Mouse (Mus musculus): ENCODE data around the gene Lix1l. TPM values are rescaled to one million over a fixed set of nuclear protein-coding genes. Genes with fewer than 3 reads are reported as not detected.

The Lix1l gene
- polyA plus RNA-seq, 1 experiment from 2014 or later = 6.4 TPM

DNA sequence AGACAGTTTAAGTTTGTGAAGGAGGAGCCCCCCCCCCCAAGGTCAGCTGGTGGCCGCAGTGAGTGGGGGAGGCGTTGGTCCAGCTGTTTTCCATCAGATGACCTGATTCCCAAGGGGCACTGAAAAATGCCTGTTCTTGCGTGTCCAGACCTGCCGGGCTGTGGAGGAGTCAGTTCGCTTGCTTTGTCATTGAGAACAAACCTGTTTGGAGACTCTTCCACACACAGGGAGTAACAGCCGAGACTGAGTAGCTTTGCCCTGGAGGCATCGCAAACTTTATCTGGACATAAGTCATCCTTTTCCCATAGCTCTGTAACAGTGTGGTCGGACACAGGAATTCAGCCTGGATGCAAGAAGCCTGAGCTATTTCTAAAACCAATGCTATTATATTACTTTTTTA, 73.5 kb downstream of the Lix1l start:
- no peak for ATAC-seq (ENCODE audit: insufficient read depth, low FRiP score, low read depth)
- Histone ChIP-seq H3K4me2 (no peak overlapping the region), H3K4me1 (peaks cover 4% of the 10 kb centered on the region; the same call in 1 of the 2 replicates), H3K9me3 (no peaks in the 10 kb centered on the region), H3K4me3 (replicated peaks) (no peak overlapping the region), H3K27me3 (replicated peaks) (no peaks in the 10 kb centered on the region), H3K27ac (peak overlapping the region; percentile 6; the same call in 1 of the 2 replicates), H3K9ac (no peak overlapping the region), H3K36me3 (no peaks in the 10 kb centered on the region)
- WGBS = 30% methylated on average over 8 of the region's 8 CpGs

DNA sequence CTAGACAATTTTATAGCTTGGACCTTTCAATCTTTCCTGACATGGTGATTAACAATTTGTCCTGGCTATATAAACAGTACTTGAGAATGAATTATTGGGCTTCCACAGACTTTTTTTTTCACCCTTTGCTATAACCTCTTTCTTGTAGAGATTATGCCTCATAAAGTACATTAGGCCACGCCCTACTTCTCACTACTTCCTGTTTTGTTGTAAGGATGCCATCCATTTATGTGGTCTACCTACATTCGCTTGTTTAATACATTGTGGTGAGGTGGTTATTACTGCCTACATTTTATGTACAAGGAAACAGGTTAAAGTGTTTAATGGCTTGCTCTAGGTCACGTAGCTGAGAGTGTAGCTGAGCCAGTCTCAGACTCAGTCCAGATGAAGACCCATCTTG, 74.2 kb downstream of the Lix1l start:
- H3K4me1 ChIP-seq = peaks cover 3% of the 10 kb centered on the region; the same call in 1 of the 2 replicates
- no peaks in the 10 kb centered on the region for H3K9me3 ChIP-seq
- no peak for ATAC-seq (ENCODE audit: insufficient read depth, low FRiP score, low read depth)
- H3K36me3 ChIP-seq = no peaks in the 10 kb centered on the region
- H3K9ac ChIP-seq = no peak overlapping the region
- no peak overlapping the region for H3K4me2 ChIP-seq
- no peak overlapping the region for H3K4me3 ChIP-seq (replicated peaks)
- WGBS = 74% methylated on average over 3 of the region's 3 CpGs
- H3K27ac ChIP-seq = peak overlapping the region; percentile 65
- no peaks in the 10 kb centered on the region for H3K27me3 ChIP-seq (replicated peaks)

DNA sequence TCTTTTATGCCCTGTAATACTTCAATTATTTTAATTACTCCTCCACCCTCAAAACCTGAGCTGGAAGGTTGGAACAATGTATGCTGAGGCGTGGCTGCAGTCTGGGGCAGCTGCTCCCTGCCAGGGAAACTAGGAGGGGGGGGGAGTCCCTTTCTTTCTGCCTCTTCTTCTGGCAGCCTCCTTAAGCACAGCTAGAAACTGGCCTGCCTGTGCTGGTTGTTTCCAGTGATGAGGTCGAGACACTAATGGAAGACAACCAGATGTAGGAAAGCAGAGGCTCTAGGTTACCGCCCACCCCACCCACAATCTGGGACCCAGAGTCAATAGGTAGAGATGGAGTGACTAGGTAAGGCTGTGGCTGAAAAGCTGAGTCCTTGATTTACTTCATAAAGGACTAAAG, 74.7 kb downstream of the Lix1l start:
- Histone ChIP-seq H3K9me3 (no peaks in the 10 kb centered on the region), H3K27me3 (replicated peaks) (no peaks in the 10 kb centered on the region), H3K27ac (peak overlapping the region; percentile 65), H3K9ac (no peak overlapping the region), H3K4me1 (no peaks in the 10 kb centered on the region), H3K4me2 (no peak overlapping the region), H3K36me3 (no peaks in the 10 kb centered on the region), H3K4me3 (replicated peaks) (no peak overlapping the region)
- peak; percentile 12; the same call in 1 of the 2 replicates for ATAC-seq (ENCODE audit: insufficient read depth, low FRiP score, low read depth)
- 53% methylated on average over 3 of the region's 3 CpGs for WGBS

Other genes starting within 250 kb of the Lix1l start
- gene BC107364, start 148.8 kb upstream of the Lix1l start, polyA plus RNA-seq (2015; fragmentation: Nextera tagmentation; extraction: Ambion mirVana) = 0.28 and 0.37 TPM in 2 replicates
- 0.72 and 0.78 TPM in 2 replicates for gene Hfe2, start 76.0 kb upstream of the Lix1l start, polyA plus RNA-seq (2015; fragmentation: Nextera tagmentation; extraction: Ambion mirVana)
- gene Txnip, start 43.2 kb upstream of the Lix1l start, polyA plus RNA-seq (2015; fragmentation: Nextera tagmentation; extraction: Ambion mirVana) = 140 and 159 TPM in 2 replicates
- gene Gm16253, start 24.2 kb upstream of the Lix1l start, polyA plus RNA-seq (2015; fragmentation: Nextera tagmentation; extraction: Ambion mirVana) = 1.6 and 1.8 TPM in 2 replicates
- gene Polr3gl, start 7.0 kb upstream of the Lix1l start, polyA plus RNA-seq (2015; fragmentation: Nextera tagmentation; extraction: Ambion mirVana) = 35.3 and 37.3 TPM in 2 replicates
- 2.2 and 2.5 TPM in 2 replicates for gene Ankrd34a, start 4.5 kb upstream of the Lix1l start, polyA plus RNA-seq (2015; fragmentation: Nextera tagmentation; extraction: Ambion mirVana)
- 113 and 128 TPM in 2 replicates for gene Rbm8a, start 28.8 kb downstream of the Lix1l start, polyA plus RNA-seq (2015; fragmentation: Nextera tagmentation; extraction: Ambion mirVana)
- gene Pex11b, start 34.2 kb downstream of the Lix1l start, polyA plus RNA-seq (2015; fragmentation: Nextera tagmentation; extraction: Ambion mirVana) = 41.9 and 43.4 TPM in 2 replicates
- 0.06 TPM in 1 of 2 replicates, not detected in the other for gene Gm42957, start 34.3 kb downstream of the Lix1l start, polyA plus RNA-seq (2015; fragmentation: Nextera tagmentation; extraction: Ambion mirVana)
- 0.80 and 0.83 TPM in 2 replicates for gene Itga10, start 44.4 kb downstream of the Lix1l start, polyA plus RNA-seq (2015; fragmentation: Nextera tagmentation; extraction: Ambion mirVana)
- 2.8 and 3.8 TPM in 2 replicates for gene Ankrd35, start 69.0 kb downstream of the Lix1l start, polyA plus RNA-seq (2015; fragmentation: Nextera tagmentation; extraction: Ambion mirVana)
- gene Pias3, start 95.2 kb downstream of the Lix1l start, polyA plus RNA-seq (2015; fragmentation: Nextera tagmentation; extraction: Ambion mirVana) = 49.3 and 51.9 TPM in 2 replicates
- 6.2 and 7.3 TPM in 2 replicates for gene Nudt17, start 107.4 kb downstream of the Lix1l start, polyA plus RNA-seq (2015; fragmentation: Nextera tagmentation; extraction: Ambion mirVana)
- 31.8 and 35.2 TPM in 2 replicates for gene Polr3c, start 126.5 kb downstream of the Lix1l start, polyA plus RNA-seq (2015; fragmentation: Nextera tagmentation; extraction: Ambion mirVana)
- gene Rnf115, start 126.5 kb downstream of the Lix1l start, polyA plus RNA-seq (2015; fragmentation: Nextera tagmentation; extraction: Ambion mirVana) = 40.4 and 42.7 TPM in 2 replicates
- gene Pdzk1, start 228.1 kb downstream of the Lix1l start, polyA plus RNA-seq (2015; fragmentation: Nextera tagmentation; extraction: Ambion mirVana) = 2.6 and 3.5 TPM in 2 replicates
- 0.19 and 0.46 TPM in 2 replicates for gene Cd160, start 228.2 kb downstream of the Lix1l start, polyA plus RNA-seq (2015; fragmentation: Nextera tagmentation; extraction: Ambion mirVana)

Measured in stomach, embryonic 15.5 days (tissue).